Mouse (Mus musculus): ENCODE results near the gene Ubxn2a. TPM values are rescaled to one million over a fixed set of nuclear protein-coding genes. Genes with fewer than 3 reads are reported as not detected.

The Ubxn2a gene
- total RNA-seq, 2 experiments from 2014 or later: 39.7 to 45.4 TPM

GRCm38 (mm10) chr12:4882086-4882485 is 25.4 kb downstream of the Ubxn2a start:
- DNase-seq (ENCODE audit: low spot score in 2 of 2): no peak

- no peak for DNase-seq (ENCODE audit: low spot score in 2 of 2)
Measured at GRCm38 (mm10) chr12:4879048-4879447, 28.5 kb downstream of the Ubxn2a start.

- no peak for DNase-seq (ENCODE audit: low spot score in 2 of 2)
Measured at GRCm38 (mm10) chr12:4878296-4878783, 29.2 kb downstream of the Ubxn2a start.

GRCm38 (mm10) chr12:4875623-4876022 is 31.9 kb downstream of the Ubxn2a start:
- no peak for DNase-seq (ENCODE audit: low spot score in 2 of 2)

- peak; percentile 44 to 65 for DNase-seq (ENCODE audit: low spot score in 2 of 2)
Measured at GRCm38 (mm10) chr12:4874161-4874927, 33.2 kb downstream of the Ubxn2a start, which contains the start of gene Mfsd2b. Gene Mfsd2b (minus strand): TSS chr12:4874359.

GRCm38 (mm10) chr12:4873531-4873930 is 34.0 kb downstream of the Ubxn2a start:
- DNase-seq (ENCODE audit: low spot score in 2 of 2): no peak

GRCm38 (mm10) chr12:4872983-4873477 is 34.5 kb downstream of the Ubxn2a start:
- no peak for DNase-seq (ENCODE audit: low spot score in 2 of 2)

- no peak for DNase-seq (ENCODE audit: low spot score in 2 of 2)
Measured at GRCm38 (mm10) chr12:4872273-4872672, 35.2 kb downstream of the Ubxn2a start.

- DNase-seq (ENCODE audit: low spot score in 2 of 2): no peak
Measured at GRCm38 (mm10) chr12:4871260-4871659, 36.2 kb downstream of the Ubxn2a start.

GRCm38 (mm10) chr12:4868924-4869323 is 38.6 kb downstream of the Ubxn2a start:
- no peak for DNase-seq (ENCODE audit: low spot score in 2 of 2)

GRCm38 (mm10) chr12:4864338-4864690 is 43.2 kb downstream of the Ubxn2a start:
- DNase-seq (ENCODE audit: low spot score in 2 of 2): no peak

GRCm38 (mm10) chr12:4863654-4864337 is 43.7 kb downstream of the Ubxn2a start:
- DNase-seq (ENCODE audit: low spot score in 2 of 2): no peak

GRCm38 (mm10) chr12:4862672-4863071 is 44.8 kb downstream of the Ubxn2a start:
- no peak for DNase-seq (ENCODE audit: low spot score in 2 of 2)

- DNase-seq (ENCODE audit: low spot score in 2 of 2): no peak
Measured at GRCm38 (mm10) chr12:4859241-4859914, 48.1 kb downstream of the Ubxn2a start.

GRCm38 (mm10) chr12:4856834-4857233 is 50.7 kb downstream of the Ubxn2a start:
- no peak for DNase-seq (ENCODE audit: low spot score in 2 of 2)

GRCm38 (mm10) chr12:4856160-4856559 is 51.3 kb downstream of the Ubxn2a start:
- no peak for DNase-seq (ENCODE audit: low spot score in 2 of 2)

- peak; percentile 20 to 36 for DNase-seq (ENCODE audit: low spot score in 2 of 2)
Measured at GRCm38 (mm10) chr12:4843741-4844140, 63.8 kb downstream of the Ubxn2a start.

- DNase-seq (ENCODE audit: low spot score in 2 of 2): peak; percentile 81 to 87
Measured at GRCm38 (mm10) chr12:4842890-4843597, 64.5 kb downstream of the Ubxn2a start, which contains the start of gene Wdcp. Gene Wdcp (plus strand): TSS chr12:4843303.

GRCm38 (mm10) chr12:4842456-4842855 is 65.0 kb downstream of the Ubxn2a start:
- no peak for DNase-seq (ENCODE audit: low spot score in 2 of 2)

- DNase-seq (ENCODE audit: low spot score in 2 of 2): peak; percentile 49 to 67
Measured at GRCm38 (mm10) chr12:4841392-4841887, 66.1 kb downstream of the Ubxn2a start, which contains the start of gene Fkbp1b. Gene Fkbp1b (minus strand): TSS chr12:4841591.

- peak in 1 of 2 experiments; percentile 39 for DNase-seq (ENCODE audit: low spot score in 2 of 2)
Measured at GRCm38 (mm10) chr12:4840741-4841140, 66.8 kb downstream of the Ubxn2a start.

Data from layer of hippocampus, postnatal 10 days (tissue).